Mouse (Mus musculus): ENCODE data around the gene P3h1. TPM values are rescaled to one million over a fixed set of nuclear protein-coding genes. Genes with fewer than 3 reads are reported as not detected.

P3h1 gene
- 1 to 10 TPM; 1.1 to 1.6 TPM for polyA plus RNA-seq (2017; shearing (Covaris generic))

DNA sequence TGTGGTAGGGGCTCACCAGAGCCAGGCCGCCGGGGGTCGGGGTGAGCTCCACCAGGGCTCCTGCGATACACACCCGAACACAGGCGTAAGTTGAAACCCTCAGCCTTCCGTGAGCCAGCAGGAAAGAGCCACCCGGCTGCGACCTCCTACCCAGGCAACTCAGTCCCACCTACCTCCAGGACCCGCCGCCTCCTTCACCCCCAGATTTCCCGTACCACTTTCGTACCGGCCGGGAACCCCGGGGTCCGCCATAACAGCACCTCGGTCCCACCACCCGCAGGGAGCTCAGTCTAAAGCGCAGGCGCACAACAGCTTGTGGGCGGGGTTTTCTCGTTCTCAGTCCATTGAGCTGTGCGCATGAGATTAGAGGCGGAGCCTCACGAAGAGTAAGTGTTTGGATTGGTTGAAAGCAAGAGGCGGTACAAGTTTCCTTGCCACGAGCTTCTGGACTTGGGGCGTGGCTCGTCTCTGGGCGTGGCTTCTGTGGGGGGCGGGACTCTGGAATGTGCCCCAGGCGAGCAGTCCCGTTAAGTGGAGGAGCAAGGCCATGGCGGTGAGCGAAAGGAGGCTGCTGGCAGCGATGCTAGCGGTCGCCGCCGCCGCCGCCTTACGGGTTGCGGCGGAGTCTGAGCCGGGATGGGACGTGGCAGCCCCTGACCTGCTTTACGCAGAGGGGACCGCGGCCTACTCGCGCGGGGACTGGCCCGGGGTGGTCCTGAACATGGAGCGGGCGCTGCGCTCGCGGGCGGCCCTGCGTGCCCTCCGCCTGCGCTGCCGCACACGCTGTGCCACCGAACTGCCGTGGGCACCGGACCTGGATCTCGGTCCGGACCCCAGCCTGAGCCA is at the start of gene P3h1, which contains the start of gene AU022252:
Gene P3h1, plus strand, starts transcription at position 506 of the 846 bp plus-strand sequence.
Gene AU022252, minus strand, starts transcription at position 303 of the 846 bp plus-strand sequence.
- ATAC-seq = peak; percentile 99

DNA sequence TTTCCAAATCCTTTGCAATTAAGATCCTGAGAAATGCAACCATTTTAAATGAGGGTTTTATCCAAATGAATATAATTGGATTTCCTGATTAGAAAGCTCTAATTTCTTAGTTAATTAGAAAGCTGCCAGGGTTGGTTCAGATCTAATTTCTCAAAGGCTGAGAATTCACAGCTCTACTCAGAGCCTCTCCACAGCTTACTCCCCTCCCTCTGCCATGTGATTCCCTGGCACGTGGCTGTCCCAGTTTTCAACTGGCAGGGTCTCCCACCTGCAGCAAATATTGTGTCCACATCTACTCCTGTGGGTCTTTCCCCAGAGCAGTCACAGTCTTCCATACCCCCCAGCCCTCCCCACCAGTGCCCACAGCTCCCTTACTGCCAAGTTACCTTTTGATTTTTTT is 49.2 kb upstream of the P3h1 start:
- no peak for ATAC-seq

GRCm38 (mm10) chr4:119185771-119186170 is 46.9 kb upstream of the P3h1 start:
- no peak for ATAC-seq

- no peak for ATAC-seq
These were observed 44.5 kb upstream of the P3h1 start for GRCm38 (mm10) chr4:119188060-119188785.

DNA sequence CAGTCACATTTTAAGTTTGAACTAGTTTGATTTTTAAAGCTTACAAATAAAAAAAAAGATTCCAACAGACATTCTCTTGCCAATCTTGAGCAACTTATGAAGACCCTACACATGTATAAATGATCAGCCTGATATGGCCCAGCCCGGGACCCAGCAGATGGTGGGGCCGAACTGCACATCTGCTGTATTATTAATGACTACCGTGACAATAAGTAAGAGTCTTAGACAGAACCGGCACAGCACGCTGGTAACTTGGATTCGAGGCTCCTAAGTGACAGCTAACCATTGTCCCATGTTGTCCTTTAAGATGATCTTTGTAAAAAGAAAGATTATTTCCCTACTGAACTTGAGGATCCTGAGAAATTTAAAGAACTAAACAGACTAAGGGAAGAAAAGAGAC is 43.3 kb upstream of the P3h1 start:
- no peak for ATAC-seq

- ATAC-seq = no peak
These were observed 42.9 kb upstream of the P3h1 start, which contains the start of gene Ermap for GRCm38 (mm10) chr4:119189864-119190263. Gene Ermap, minus strand, starts transcription at chr4:119190011.

DNA sequence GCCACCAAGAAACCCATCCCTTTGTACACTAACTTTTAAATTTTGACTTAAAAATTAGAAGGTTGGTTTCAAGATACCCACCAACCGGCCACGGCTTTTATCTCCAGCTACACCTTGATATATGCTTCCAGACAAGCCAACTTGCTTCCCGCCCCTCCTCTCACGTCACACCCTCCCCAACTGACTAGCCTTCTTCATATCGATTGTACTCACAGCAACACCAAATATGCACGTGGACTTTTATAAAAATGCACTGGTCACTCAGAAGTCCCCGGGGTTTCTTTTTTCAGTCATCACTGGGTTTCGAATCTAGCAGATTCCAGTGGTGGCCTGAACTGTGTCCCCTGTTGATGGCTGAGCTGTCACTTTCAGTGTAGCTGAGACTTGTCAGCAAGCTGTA is 42.1 kb upstream of the P3h1 start:
- no peak for ATAC-seq

DNA sequence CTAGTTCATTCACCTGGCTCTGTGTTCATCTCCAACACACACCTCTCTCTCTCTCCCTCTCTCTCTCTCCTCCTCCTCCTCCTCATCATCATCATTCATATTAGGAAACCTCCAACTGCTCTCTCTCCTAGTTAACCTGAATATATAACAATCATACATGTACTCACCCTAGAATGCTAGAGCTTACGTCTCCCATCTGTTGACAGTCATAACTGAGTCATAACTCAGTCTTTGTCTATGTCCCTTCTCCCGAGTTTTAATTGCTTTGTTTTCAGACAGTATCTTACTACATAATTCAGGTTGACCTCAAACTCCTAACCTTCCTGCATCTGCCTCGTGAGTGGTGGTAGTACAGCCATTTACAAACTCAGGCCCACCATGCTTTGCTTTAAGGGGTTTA is 41.4 kb upstream of the P3h1 start:
- no peak for ATAC-seq

- no peak for ATAC-seq
These were observed 40.0 kb upstream of the P3h1 start for GRCm38 (mm10) chr4:119192757-119193156.

DNA sequence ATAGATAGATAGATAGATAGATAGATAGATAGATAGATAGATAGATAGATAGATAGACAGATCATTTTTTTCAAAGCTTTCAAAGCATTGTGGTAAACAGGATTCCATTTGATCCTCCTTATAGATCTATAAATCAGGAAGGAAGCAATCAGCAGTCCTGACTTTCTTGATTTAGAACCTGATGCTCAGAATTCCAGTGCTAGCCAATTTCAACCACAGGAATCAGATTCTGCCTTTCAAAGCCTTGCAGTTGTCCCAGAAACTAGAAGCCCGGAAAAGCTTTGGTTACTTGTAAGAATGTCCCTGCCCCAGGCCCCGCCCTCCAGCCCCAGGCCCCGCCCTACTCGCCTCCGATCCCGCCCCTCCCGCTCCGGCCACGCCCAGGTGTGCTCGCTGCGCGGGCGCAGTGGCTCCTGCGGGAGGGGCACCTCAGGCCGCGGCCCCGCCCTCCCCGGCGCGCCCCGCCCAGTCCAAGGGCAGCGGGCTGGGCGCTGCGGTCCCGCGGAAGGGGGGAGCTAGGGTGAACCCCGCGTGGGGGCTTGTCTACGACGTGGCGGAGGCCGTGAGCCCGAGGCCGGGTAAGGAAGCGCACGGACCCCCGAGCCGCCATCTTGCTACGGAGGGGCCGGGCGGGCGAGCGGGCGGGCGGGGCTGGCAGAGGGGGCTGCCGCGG is 37.7 kb upstream of the P3h1 start, which contains the start of gene Svbp:
Gene Svbp, plus strand, starts transcription at position 398 of the 673 bp plus-strand sequence.
- peak; percentile 85 for ATAC-seq

DNA sequence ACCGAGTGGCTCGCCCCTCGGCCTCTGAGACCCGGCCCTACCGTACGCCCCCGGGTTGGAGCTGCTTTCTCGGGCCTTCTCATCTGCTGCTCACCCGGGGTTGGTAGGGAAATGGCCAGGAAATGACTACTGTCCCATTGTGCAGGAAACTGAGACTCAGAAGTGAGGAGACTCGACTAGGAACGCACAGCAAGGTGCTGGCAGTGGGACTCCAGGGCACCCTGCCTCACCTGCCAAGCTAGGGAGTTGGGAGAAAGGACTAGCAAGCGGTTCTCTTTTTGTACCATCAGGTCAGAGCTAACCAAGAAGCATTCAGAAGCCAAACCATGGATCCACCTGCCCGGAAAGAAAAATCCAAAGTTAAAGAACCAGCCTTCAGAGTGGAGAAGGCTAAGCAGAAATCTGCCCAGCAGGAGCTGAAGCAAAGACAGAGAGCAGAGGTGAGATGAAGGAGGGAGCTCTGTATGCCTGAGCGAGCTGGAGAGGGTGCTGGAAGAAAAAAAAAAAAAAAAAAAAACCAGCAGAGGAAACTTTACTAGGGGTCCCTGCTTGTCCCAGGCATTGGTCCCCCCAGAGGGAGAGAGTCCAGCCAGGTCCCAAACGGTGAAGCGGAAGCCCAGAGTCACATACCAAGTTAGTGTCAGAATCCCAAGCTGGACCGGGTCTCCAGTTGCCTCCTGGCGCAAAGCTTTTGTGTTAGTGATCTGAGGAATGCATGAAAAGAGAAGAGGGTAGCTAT is 37.0 kb upstream of the P3h1 start:
- ATAC-seq = peak; percentile 48

GRCm38 (mm10) chr4:119198105-119198504 is 34.6 kb upstream of the P3h1 start:
- ATAC-seq = no peak

DNA sequence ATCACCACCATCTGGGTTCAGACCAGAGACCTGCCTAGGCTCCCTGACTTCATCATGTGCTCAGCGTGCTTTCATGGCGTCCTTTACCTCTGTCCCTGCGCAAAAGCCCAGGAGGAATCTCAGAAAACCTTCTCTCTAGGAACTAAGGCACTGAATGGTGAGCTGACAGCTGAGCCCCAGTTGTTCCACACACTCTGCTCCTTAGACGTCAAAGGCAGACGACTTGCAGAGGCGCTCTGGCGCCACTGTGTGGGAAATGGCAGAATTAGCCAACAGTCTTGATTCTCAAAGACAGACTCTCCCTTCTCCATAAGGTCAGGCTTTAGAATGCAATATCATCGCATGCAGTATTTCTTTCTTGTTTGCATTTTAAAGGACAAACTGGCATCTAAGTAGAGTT is 28.0 kb upstream of the P3h1 start:
- ATAC-seq = peak; percentile 28

GRCm38 (mm10) chr4:119216667-119217066 is 16.0 kb upstream of the P3h1 start:
- no peak for ATAC-seq

DNA sequence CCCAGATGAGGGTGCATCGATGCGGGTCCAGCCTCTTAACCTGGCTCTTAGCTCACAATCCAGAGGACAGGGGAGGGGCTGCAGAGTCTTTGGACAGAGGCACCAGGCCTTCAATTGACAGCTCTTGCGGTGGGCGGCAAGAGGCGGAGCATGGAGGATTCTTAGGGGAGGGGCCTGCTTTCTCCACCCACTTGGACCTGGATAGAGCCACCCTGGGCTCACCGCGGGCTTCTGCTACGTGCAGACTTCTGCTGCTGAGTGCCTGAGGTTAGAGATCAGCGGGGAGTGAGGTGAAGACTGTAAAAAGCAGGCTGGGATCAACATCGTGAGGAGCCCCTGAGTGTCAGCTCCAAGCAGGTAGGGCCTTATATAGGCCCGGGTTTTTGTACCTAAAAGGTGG is 14.5 kb upstream of the P3h1 start, which contains the start of gene Tmem269:
Gene Tmem269, minus strand, starts transcription at position 49 of the 400 bp plus-strand sequence.
- ATAC-seq = no peak

GRCm38 (mm10) chr4:119223696-119224095 is 9.0 kb upstream of the P3h1 start:
- ATAC-seq = peak; percentile 80

DNA sequence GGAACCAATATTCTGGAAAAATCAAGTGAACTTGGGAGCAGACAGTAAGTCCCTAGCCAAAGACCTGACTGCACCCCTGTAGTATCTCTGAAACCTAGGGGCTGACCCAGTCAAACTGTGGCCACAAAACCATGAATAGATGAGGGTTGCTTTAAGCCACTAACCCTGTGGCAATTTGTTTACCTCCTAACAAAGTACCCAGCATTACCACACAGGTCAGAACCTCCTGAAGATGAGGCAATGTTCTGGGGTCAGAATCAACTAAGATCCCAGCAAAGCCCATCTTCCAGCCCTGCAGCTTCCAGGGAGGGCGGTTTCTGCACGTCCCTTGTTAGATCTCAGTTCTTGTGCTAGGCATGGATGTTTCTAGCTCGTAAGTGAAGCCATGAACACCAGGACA is 8.2 kb upstream of the P3h1 start:
- no peak for ATAC-seq

DNA sequence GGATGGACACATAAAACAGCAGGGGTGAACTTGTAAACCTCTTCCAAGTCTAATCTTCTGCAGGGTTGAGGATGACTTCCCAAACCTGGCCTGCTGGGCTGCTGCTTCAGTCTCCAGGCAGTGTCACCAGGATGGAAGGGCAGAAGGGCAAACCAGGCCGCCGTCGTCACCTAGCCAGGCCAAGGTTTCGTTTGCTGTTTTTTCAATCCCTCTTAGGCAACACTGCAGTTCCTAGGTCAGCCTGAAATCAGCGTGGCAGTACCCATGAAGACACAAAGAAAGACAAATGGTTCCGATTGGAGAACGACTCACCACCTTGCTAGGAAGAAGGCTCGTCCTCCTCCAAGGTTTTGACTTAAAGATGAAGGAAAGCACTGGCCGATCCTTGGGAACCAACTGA is 7.0 kb upstream of the P3h1 start:
- no peak for ATAC-seq

- no peak for ATAC-seq
These were observed 6.0 kb upstream of the P3h1 start for GRCm38 (mm10) chr4:119226751-119227150.

DNA sequence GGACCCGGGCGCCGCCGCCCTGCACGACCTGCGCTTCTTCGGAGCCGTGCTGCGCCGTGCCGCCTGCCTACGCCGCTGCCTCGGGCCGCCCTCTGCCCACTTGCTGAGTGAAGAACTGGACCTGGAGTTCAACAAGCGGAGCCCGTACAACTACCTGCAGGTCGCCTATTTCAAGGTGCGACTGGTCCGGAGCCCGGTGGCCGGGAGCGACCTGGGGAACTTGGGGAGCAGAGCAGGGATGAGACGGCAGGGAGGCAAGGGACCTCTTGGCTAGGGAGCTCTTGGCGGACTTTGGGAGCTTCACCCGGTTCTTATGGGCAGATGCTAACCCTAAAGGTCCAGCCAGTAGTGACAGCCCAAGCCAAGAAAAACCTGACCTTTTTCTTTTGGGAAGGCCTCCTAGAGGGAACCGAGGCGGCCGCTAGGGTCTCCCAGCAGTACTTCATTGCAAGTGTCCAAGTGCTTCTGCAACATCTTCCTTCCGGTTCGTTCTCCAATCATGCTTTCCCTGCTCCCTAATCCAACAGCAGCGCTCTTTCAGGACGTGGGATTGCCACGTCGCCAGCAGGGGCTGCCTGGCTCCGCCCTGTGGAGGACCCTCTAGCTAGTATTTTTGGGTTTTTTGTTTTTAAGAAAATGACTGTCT is 664 bp downstream of the P3h1 start:
- ATAC-seq = peak; percentile 8

DNA sequence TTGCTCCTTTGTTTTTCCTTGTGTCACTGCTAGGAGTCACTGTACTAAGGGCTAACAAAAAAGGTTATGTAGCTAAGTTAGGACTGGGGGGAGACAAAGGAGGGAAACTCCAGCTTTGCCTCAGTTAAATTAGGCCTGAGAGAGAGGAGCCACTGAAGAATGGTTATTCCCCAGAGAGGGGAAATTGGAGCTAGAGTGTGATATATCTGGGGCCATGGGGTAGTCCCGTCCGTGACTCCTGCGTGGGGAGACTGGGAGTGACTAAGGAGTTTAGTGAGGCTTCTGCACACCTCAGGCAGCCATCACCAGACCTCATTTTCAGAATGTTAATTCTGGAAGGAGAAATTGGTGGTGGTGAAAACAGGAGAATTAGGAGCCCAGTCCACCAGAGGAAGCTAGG is 1.6 kb downstream of the P3h1 start:
- no peak for ATAC-seq

DNA sequence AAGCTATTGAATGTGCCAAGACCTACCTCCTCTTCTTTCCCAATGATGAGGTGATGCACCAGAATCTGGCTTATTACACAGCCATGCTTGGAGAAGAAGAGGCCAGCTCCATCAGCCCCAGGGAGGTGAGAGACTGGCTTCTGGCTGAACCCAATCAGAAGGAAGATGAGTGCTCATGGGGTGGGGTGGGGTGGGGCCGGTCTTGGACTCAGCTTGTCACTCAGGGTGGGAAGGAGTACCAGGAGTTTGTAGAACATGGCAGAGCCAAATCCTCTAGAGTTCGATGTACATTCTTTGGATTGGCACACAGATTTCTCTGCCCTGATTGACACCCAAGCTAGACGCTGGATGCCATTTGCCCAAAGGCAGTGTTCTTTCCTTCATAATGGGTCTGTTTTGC is 5.9 kb downstream of the P3h1 start:
- no peak for ATAC-seq
